Mouse (Mus musculus) ES-E14 (cell line): ENCODE measurements around the gene Pbrm1. TPM values are rescaled to one million over a fixed set of nuclear protein-coding genes. Genes with fewer than 3 reads are reported as not detected.

Experiments
- DNase-seq: peaks from one replicate; pipeline ENCODE4 v3.0.0-alpha.2; 2013; ENCODE audit warnings: low read depth, low spot score
- H3K27ac ChIP-seq: 2 replicates; pipeline ENCODE4 v1.5.1; 2012; ENCODE audit warnings: low read depth, mild to moderate bottlenecking, low read length, moderate library complexity, mixed read lengths; ENCODE audit not compliant: poor library complexity, insufficient read depth, severe bottlenecking
- H3K36me3 ChIP-seq: 2 replicates; pipeline ENCODE4 v1.6.1; 2012; ENCODE audit warnings: mild to moderate bottlenecking, low read length, moderate library complexity, mixed read lengths; ENCODE audit not compliant: control insufficient read depth, poor library complexity, insufficient read depth, severe bottlenecking
- H3K4me1 ChIP-seq, 2 experiments: fragments of 150-350 bp in 1 of 2; sonication (generic) in 1 of 2; 2 replicates each; pipeline ENCODE4 v1.6.1; 2012; ENCODE audit warnings: low read length in 2 of 2, mild to moderate bottlenecking in 1 of 2, mixed read lengths in 1 of 2; ENCODE audit not compliant: control insufficient read depth in 2 of 2, insufficient read depth in 2 of 2, poor library complexity in 1 of 2
- H3K4me3 ChIP-seq, 2 experiments: fragments of 150-350 bp in 1 of 2; sonication (generic) in 1 of 2; 2 replicates each; pipeline ENCODE4 v1.5.1; 2012; ENCODE audit warnings: low read length in 2 of 2, low read depth in 1 of 2, mild to moderate bottlenecking in 1 of 2, mixed read lengths in 1 of 2; ENCODE audit not compliant: insufficient read depth in 1 of 2, poor library complexity in 1 of 2, severe bottlenecking in 1 of 2
- H3K9ac ChIP-seq: 2 replicates; pipeline ENCODE4 v1.6.1; 2012; ENCODE audit warnings: low read depth, mild to moderate bottlenecking, low read length, mixed read lengths; ENCODE audit not compliant: poor library complexity, insufficient read depth, severe bottlenecking
- H3K9me3 ChIP-seq: fragments of 150-350 bp; sonication (generic); 2 replicates; pipeline ENCODE4 v1.6.1; 2012; ENCODE audit warnings: low read depth, mild to moderate bottlenecking, low read length; ENCODE audit not compliant: control insufficient read depth, insufficient read depth
- CHD2 ChIP-seq: IDR thresholded peaks from 2 replicates; pipeline ENCODE4 v1.6.1; 2014; ENCODE audit warnings: mild to moderate bottlenecking, low read depth, low read length, inconsistent platforms
- HCFC1 ChIP-seq: IDR thresholded peaks from 2 replicates; pipeline ENCODE4 v1.6.1; 2012; ENCODE audit warnings: low read length, inconsistent platforms, borderline replicate concordance; ENCODE audit not compliant: insufficient read depth
- MAFK ChIP-seq: IDR thresholded peaks from 2 replicates; pipeline ENCODE4 v1.6.1; 2014; ENCODE audit warnings: mild to moderate bottlenecking, low read depth, low read length, inconsistent platforms; ENCODE audit not compliant: insufficient read depth
- ZC3H11A ChIP-seq: IDR thresholded peaks from 2 replicates; pipeline ENCODE4 v1.6.1; 2012; ENCODE audit warnings: low read depth, mild to moderate bottlenecking, inconsistent platforms, low read length, borderline replicate concordance
- ZNF384 ChIP-seq: IDR thresholded peaks from 2 replicates; pipeline ENCODE4 v1.6.1; 2012; ENCODE audit warnings: low read depth, low read length, inconsistent platforms
- in situ Hi-C, 2 experiments: fragments of 600-800 bp; cut with MboI; formaldehyde crosslinking; loops; one replicate each; pipeline ENCODE4 v1.15.1; 2025; ENCODE audit warnings: low sequenced_read_pairs in 2 of 2, inconsistent platforms in 1 of 2; ENCODE audit not compliant: unreplicated experiment in 2 of 2
- total RNA-seq: library from RNA; depleted of rRNA; stranded (reverse); fragments of 300-350 nt; gene quantifications from 2 replicates; pipeline ENCODE4 v1.2.3, GENCODE M21; 2012

Gene Pbrm1
- total RNA-seq, 1 experiment: 58.9 TPM

- Histone ChIP-seq H3K9me3 (no peaks in the 10 kb centered on the region), H3K4me3 (no peak overlapping the region), H3K27ac (no peak overlapping the region), H3K9ac (no peak overlapping the region), H3K4me1 (peaks cover 7 to 30% of the 10 kb centered on the region in 2 experiments), H3K36me3 (peaks cover 36% of the 10 kb centered on the region)
- in situ Hi-C loops: no loop called here
- TF ChIP-seq CHD2: no peak
- no peak for TF ChIP-seq ZC3H11A
- TF ChIP-seq MAFK: no peak
- no peak for TF ChIP-seq ZNF384
- no peak for TF ChIP-seq HCFC1
- no peak for DNase-seq
Measured at GRCm38 (mm10) chr14:31134015-31135000, 115.4 kb downstream of the Pbrm1 start.

GRCm38 (mm10) chr14:31135495-31136410 is 116.8 kb downstream of the Pbrm1 start:
- no peak overlapping the region for H3K4me3 ChIP-seq
- H3K36me3 ChIP-seq: peaks cover 50% of the 10 kb centered on the region
- TF ChIP-seq ZC3H11A: no peak
- H3K27ac ChIP-seq: no peak overlapping the region
- H3K9ac ChIP-seq: no peak overlapping the region
- H3K9me3 ChIP-seq: no peaks in the 10 kb centered on the region
- no peak for DNase-seq
- in situ Hi-C loops: no loop called here
- peaks cover 6 to 24% of the 10 kb centered on the region in 2 experiments; a peak in 3 of 4 replicates for H3K4me1 ChIP-seq

GRCm38 (mm10) chr14:31136411-31137280 is 117.7 kb downstream of the Pbrm1 start:
- TF ChIP-seq HCFC1 (no peak), ZNF384 (no peak), ZC3H11A (no peak), CHD2 (no peak), MAFK (no peak)
- no peak overlapping the region for H3K9ac ChIP-seq
- DNase-seq: no peak
- no peak overlapping the region for H3K27ac ChIP-seq
- no peak overlapping the region for H3K4me3 ChIP-seq
- no peaks in the 10 kb centered on the region for H3K9me3 ChIP-seq
- H3K36me3 ChIP-seq: peaks cover 51% of the 10 kb centered on the region
- in situ Hi-C loops: no loop called here
- H3K4me1 ChIP-seq: peaks cover 6 to 24% of the 10 kb centered on the region in 2 experiments; a peak in 3 of 4 replicates

- in situ Hi-C loops: no loop called here
- Histone ChIP-seq H3K27ac (no peak overlapping the region), H3K4me3 (no peak overlapping the region), H3K9ac (no peak overlapping the region), H3K9me3 (no peaks in the 10 kb centered on the region), H3K36me3 (peaks cover 51% of the 10 kb centered on the region), H3K4me1 (peaks cover 6 to 20% of the 10 kb centered on the region in 2 experiments; a peak in 3 of 4 replicates)
- TF ChIP-seq ZC3H11A (no peak), MAFK (no peak), ZNF384 (no peak), CHD2 (no peak), HCFC1 (no peak)
- DNase-seq: no peak
Measured at GRCm38 (mm10) chr14:31137281-31137595, 118.3 kb downstream of the Pbrm1 start.
